Mouse (Mus musculus) stomach, embryonic 16.5 days (tissue): ENCODE results near the gene Insc. TPM values are rescaled to one million over a fixed set of nuclear protein-coding genes. Genes with fewer than 3 reads are reported as not detected.

Experiments
- ATAC-seq: fragments of 200-750 bp; cut with Nextera tagmentation; 2 replicates; pipeline ENCODE4 v1.8.0; 2017; ENCODE audit warnings: moderate number of reproducible peaks, moderate TSS enrichment; ENCODE audit not compliant: insufficient read depth, low FRiP score
- H3K27ac ChIP-seq: fragments of 300-500 bp; sonication (generic); 2 replicates; pipeline ENCODE4 v1.5.1; 2014; ENCODE audit warnings: low read length
- H3K27me3 ChIP-seq: fragments of 300-500 bp; sonication (generic); 2 replicates; pipeline ENCODE4 v1.6.1; 2014; ENCODE audit warnings: low read length, control low read depth, mixed read lengths; ENCODE audit not compliant: control insufficient read depth, insufficient read depth
- H3K36me3 ChIP-seq: fragments of 300-500 bp; sonication (generic); 2 replicates; pipeline ENCODE4 v1.6.1; 2014; ENCODE audit warnings: low read length; ENCODE audit not compliant: control insufficient read depth, insufficient read depth
- H3K4me1 ChIP-seq: fragments of 300-500 bp; sonication (generic); 2 replicates; pipeline ENCODE4 v1.6.1; 2014; ENCODE audit warnings: low read length, control low read depth, mixed read lengths; ENCODE audit not compliant: control insufficient read depth, insufficient read depth
- H3K4me2 ChIP-seq: fragments of 300-500 bp; sonication (generic); 2 replicates; pipeline ENCODE4 v1.6.1; 2014; ENCODE audit warnings: low read depth, low read length, mixed read lengths
- H3K4me3 ChIP-seq: fragments of 300-500 bp; sonication (generic); replicated peaks from 2 replicates; pipeline ENCODE4 v1.5.1; 2014; ENCODE audit warnings: mild to moderate bottlenecking, low read length
- H3K9ac ChIP-seq: fragments of 300-500 bp; sonication (generic); 2 replicates; pipeline ENCODE4 v1.6.1; 2014; ENCODE audit warnings: low read length
- H3K9me3 ChIP-seq: fragments of 300-500 bp; sonication (generic); replicated peaks from 2 replicates; pipeline ENCODE4 v1.6.1; 2016; ENCODE audit warnings: low read length, control low read depth; ENCODE audit not compliant: control insufficient read depth
- WGBS: fragments of 180-500 bp; shearing (Covaris S2); extraction: QIAGEN DNeasy Blood & Tissue Kit; methylation state at CpG from one replicate; pipeline ENCODE4 v1.1.7; 2014; 5-methylcytosine and 5-hydroxymethylcytosine counted together
- polyA plus RNA-seq: library from polyadenylated mRNA; unstranded; fragments of >200 nt; fragmentation: Nextera tagmentation; extraction: Ambion mirVana; gene quantifications from 2 replicates; pipeline ENCODE4 v1.2.1, GENCODE M21; 2015

Gene Insc
- polyA plus RNA-seq, 1 experiment from 2014 or later: 29.6 TPM

DNA sequence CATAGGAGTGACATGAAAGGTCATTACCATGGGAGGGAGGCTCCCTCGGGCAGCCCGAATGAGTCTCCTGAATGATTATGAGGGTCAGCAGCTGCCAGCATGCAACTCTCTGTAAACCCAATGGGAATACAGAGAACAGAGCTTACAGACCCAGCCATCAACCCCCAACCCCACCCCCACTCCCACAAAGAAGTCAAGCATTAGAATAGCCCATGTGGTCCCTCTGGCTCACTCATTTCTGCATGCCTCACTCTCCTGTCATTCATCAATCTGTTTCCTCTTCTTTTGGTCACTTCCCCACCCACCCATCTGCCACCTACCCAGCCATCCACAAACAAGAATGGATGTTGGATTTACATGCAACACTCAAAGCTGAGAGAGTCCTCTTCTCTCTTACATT is 10.0 kb downstream of the Insc start:
- H3K27me3 ChIP-seq: no peaks in the 10 kb centered on the region
- no peaks in the 10 kb centered on the region for H3K36me3 ChIP-seq
- H3K9me3 ChIP-seq: no peaks in the 10 kb centered on the region
- H3K27ac ChIP-seq: no peak overlapping the region
- H3K4me2 ChIP-seq: no peak overlapping the region
- no peak overlapping the region for H3K9ac ChIP-seq
- H3K4me3 ChIP-seq: no peak overlapping the region
- WGBS: 74% methylated on average over 2 of the region's 2 CpGs
- no peak for ATAC-seq
- no peaks in the 10 kb centered on the region for H3K4me1 ChIP-seq

DNA sequence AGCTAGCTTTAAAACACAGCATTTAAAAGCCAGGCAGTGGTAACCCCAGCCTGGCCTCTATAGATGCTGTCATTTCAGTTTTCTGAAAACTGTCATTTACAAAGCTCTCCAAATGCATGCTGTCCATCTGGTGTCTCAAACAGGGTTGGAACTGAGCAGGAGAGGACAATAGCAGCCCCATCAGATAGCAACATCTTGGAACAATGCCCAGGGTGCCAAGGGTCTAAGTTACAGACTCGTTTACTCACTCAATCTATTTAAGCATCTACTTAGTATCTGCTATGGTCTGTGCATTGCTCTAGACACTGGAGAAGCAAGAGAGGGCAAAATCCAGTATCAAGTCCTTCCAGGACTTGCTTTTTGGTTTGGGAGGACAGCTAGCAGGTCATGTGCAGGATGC is 10.7 kb downstream of the Insc start:
- H3K27me3 ChIP-seq: no peaks in the 10 kb centered on the region
- ATAC-seq: no peak
- no peaks in the 10 kb centered on the region for H3K36me3 ChIP-seq
- no peaks in the 10 kb centered on the region for H3K9me3 ChIP-seq
- H3K4me2 ChIP-seq: no peak overlapping the region
- H3K4me3 ChIP-seq: no peak overlapping the region
- WGBS: 47% methylated on average over 1 of the region's 1 CpGs
- no peak overlapping the region for H3K9ac ChIP-seq
- no peak overlapping the region for H3K27ac ChIP-seq
- no peaks in the 10 kb centered on the region for H3K4me1 ChIP-seq

DNA sequence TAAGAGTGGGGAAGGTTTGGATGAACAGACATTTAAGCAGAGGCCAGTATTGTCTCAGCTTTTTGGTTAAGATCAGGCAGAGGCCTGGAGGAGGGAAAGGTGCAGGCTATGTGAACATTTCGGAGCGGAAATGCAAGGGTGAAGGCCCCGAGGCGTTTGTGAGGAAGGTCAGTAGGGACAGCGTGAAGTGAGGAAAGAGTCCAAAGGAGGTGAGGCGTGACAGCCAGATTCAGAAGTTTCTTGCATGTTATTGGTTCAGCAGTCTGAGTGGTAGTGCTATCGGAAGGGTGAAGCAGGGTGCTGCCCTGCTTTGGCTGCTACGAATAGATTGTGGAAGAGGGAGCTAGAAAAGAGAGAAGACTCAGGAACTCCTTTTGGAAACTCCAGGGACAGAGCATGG is 11.1 kb downstream of the Insc start:
- H3K4me3 ChIP-seq: no peak overlapping the region
- ATAC-seq: no peak
- no peaks in the 10 kb centered on the region for H3K9me3 ChIP-seq
- H3K4me2 ChIP-seq: no peak overlapping the region
- H3K9ac ChIP-seq: no peak overlapping the region
- no peaks in the 10 kb centered on the region for H3K27me3 ChIP-seq
- 83% methylated on average over 8 of the region's 8 CpGs for WGBS
- no peaks in the 10 kb centered on the region for H3K36me3 ChIP-seq
- H3K27ac ChIP-seq: no peak overlapping the region
- no peaks in the 10 kb centered on the region for H3K4me1 ChIP-seq

DNA sequence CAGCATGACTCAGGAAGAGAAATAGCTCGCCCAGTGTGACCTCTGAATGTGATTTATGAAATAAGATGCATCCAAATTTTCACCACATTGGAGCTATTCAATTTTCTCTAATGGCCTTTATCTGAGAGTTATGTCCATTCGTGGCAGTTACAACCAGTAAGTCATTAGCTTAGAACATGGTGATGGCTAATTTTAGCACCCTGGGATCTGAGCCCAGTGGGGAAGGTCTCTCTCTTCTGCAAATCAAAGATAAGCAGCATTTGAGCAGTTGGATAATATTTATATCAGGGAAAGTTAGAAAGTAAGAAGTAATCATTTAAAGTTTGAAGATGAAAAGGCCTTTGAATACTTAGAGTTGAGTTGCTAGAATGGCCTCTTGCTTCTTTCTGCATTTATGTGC is 19.2 kb downstream of the Insc start:
- Histone ChIP-seq H3K9ac (no peak overlapping the region), H3K27ac (no peak overlapping the region), H3K4me3 (no peak overlapping the region), H3K36me3 (no peaks in the 10 kb centered on the region), H3K4me1 (no peaks in the 10 kb centered on the region), H3K27me3 (no peaks in the 10 kb centered on the region), H3K9me3 (no peaks in the 10 kb centered on the region), H3K4me2 (no peak overlapping the region)
- no peak for ATAC-seq
- WGBS: 59% methylated on average over 2 of the region's 2 CpGs

DNA sequence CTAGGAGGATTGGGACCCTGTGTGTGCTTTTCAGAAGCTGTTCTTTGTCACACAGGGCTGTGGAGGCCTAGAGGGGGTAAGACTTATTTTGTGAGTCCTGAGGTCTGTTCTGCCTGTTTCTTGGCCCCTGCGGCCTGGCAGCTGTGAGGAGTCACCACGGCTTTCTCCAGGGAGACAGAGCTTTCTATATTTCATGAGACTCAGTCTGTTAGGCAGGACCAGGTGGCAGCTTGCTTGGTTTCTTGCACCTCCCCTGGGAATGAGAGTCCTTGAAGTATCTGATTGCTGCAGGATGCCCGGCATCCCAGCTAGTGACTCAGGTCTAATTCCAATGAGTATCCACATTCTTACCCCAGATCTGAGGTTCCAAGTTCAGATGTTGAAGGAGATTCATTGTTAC is 21.8 kb downstream of the Insc start:
- Histone ChIP-seq H3K27ac (no peak overlapping the region), H3K4me3 (no peak overlapping the region), H3K36me3 (no peaks in the 10 kb centered on the region), H3K27me3 (no peaks in the 10 kb centered on the region), H3K4me1 (no peaks in the 10 kb centered on the region), H3K9ac (no peak overlapping the region), H3K4me2 (no peak overlapping the region), H3K9me3 (no peaks in the 10 kb centered on the region)
- no peak for ATAC-seq
- WGBS: 77% methylated on average over 3 of the region's 3 CpGs

DNA sequence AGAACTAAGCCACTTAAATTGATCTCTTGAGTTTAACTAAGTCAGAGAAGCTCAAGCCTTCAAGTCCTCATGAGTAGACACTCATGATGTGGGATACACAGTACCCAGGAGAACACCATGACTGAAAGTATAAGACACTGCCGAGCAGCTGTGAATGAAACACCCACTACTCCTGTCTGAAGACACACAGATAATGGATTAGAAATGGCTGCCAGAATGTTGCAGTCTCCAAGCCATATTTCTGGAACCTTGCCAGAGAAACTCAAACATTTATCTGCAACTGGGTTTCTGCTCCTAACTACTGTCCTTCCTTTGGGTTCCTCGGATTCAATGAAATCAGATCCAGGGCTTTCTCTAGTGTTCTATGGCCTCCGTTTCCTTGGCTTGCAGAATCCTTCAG is 23.0 kb downstream of the Insc start:
- Histone ChIP-seq H3K9ac (no peak overlapping the region), H3K27ac (no peak overlapping the region), H3K4me1 (no peaks in the 10 kb centered on the region), H3K36me3 (no peaks in the 10 kb centered on the region), H3K4me3 (no peak overlapping the region), H3K4me2 (no peak overlapping the region), H3K27me3 (no peaks in the 10 kb centered on the region), H3K9me3 (no peaks in the 10 kb centered on the region)
- ATAC-seq: no peak
- 49% methylated on average over 3 of the region's 3 CpGs for WGBS

DNA sequence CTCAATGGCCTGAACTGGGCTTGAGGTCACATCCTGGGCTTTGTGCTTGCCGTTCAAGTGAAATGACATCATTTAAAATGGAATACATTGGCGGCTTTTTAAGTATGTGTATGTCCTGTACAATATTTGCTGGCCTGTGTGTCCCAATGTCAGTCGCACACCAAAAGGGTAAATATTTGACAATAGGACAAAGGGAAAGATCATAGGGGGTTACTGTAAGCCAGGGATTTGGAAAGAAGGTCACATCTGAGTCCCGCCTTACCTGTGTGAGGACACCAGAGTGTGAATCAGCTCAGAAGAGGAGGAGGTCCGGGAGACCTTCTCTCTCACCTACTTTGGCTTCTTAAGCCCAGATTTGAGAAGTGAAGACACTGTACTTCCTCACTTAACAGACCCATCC is 25.0 kb downstream of the Insc start:
- 80% methylated on average over 5 of the region's 5 CpGs for WGBS

DNA sequence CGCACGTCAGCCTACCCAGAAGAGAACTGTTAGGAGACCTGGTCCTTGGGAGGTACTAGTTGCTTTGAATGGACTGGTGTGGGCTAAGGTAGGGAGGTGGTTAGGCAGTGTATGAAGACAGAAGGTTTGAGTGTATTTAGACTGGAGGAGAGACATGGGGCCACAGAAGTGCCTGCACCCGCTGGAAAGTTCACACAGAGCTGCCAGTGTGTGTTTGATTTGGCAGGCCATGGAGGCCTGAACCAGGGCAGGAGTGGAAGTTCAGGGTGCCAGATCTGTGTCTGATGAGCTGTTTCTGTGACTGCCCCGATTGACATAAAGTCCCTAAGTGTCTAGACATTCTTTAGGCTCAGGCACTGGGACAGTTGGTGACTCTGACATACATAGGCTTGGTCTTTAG is 25.5 kb downstream of the Insc start:
- Histone ChIP-seq H3K36me3 (no peaks in the 10 kb centered on the region), H3K4me2 (no peak overlapping the region), H3K4me3 (no peak overlapping the region), H3K4me1 (no peaks in the 10 kb centered on the region), H3K27ac (no peak overlapping the region), H3K9me3 (no peaks in the 10 kb centered on the region), H3K27me3 (no peaks in the 10 kb centered on the region), H3K9ac (no peak overlapping the region)
- 81% methylated on average over 4 of the region's 4 CpGs for WGBS
- ATAC-seq: no peak

More for the DNA sequence above, 25.0 kb downstream of the Insc start:
- Histone ChIP-seq H3K27me3 (no peaks in the 10 kb centered on the region), H3K4me3 (no peak overlapping the region), H3K4me2 (no peak overlapping the region), H3K36me3 (no peaks in the 10 kb centered on the region), H3K4me1 (no peaks in the 10 kb centered on the region), H3K27ac (no peak overlapping the region), H3K9me3 (no peaks in the 10 kb centered on the region), H3K9ac (no peak overlapping the region)
- ATAC-seq: no peak

DNA sequence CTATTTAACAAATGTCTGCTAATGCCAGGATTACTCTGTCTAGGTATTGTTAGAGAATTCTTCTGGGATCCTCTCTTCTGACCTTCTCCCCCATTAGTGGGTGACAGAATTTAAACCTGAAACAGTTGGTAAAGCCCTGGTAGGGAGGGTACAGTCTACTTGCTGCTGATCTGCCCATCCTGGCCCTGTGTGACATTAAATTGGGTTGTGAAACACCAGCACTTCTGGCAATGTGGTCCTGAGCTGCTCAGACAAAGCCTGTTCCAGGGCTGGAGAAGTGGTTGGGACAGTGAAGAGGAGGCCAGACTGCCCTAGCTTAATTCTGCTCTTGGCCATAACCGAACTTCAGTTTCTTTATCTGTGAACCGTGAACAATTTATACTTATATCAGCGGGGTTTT is 27.1 kb downstream of the Insc start:
- no peaks in the 10 kb centered on the region for H3K27me3 ChIP-seq
- WGBS: 90% methylated on average over 3 of the region's 3 CpGs
- ATAC-seq: no peak
- no peak overlapping the region for H3K4me3 ChIP-seq
- H3K4me1 ChIP-seq: no peaks in the 10 kb centered on the region
- H3K36me3 ChIP-seq: no peaks in the 10 kb centered on the region
- no peaks in the 10 kb centered on the region for H3K9me3 ChIP-seq
- no peak overlapping the region for H3K4me2 ChIP-seq
- H3K27ac ChIP-seq: no peak overlapping the region
- H3K9ac ChIP-seq: no peak overlapping the region

DNA sequence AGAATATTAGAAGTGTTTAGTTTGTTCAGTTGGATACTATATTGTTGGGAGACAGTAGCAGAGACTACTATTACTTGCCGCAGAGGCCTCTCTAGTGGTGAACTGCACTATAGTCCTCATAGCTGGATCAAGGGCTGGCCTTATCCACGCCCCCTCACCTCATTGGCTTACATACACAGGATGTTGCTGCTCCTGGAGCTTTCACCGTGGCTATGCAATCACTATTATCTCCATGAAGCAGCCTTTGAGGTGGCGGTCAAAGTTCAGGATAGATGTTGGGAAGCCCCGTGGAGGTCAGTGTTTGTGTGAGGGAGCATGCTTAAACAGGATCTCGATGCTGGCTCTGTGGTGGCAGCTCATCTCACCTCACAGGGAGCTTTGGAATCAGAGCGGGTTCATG is 28.3 kb downstream of the Insc start:
- H3K4me2 ChIP-seq: no peak overlapping the region
- no peaks in the 10 kb centered on the region for H3K9me3 ChIP-seq
- H3K27ac ChIP-seq: no peak overlapping the region
- H3K9ac ChIP-seq: no peak overlapping the region
- WGBS: 64% methylated on average over 7 of the region's 7 CpGs
- no peak for ATAC-seq
- no peaks in the 10 kb centered on the region for H3K4me1 ChIP-seq
- H3K4me3 ChIP-seq: no peak overlapping the region
- no peaks in the 10 kb centered on the region for H3K36me3 ChIP-seq
- H3K27me3 ChIP-seq: no peaks in the 10 kb centered on the region
